Mouse (Mus musculus): ENCODE data around the gene Gja5.
"Not testable (repeated sequence)": the region's sequence is repeated elsewhere in the genome, so short reads cannot be mapped to it uniquely, and the experiment has no call there.

GRCm38 (mm10) chr3:97071916-97072315 lies 167.4 kb downstream of the Gja5 start:
- not testable (repeated sequence) for TF ChIP-seq CTCF (IDR thresholded peaks at IDR 0.05; ENCODE audit: control insufficient read depth, insufficient read depth, low read length); POLR2A (IDR thresholded peaks at IDR 0.05; ENCODE audit: borderline replicate concordance, control insufficient read depth, low read depth, low read length)

Measured in bone marrow, adult 2 months (tissue).